Mouse (Mus musculus) spleen, embryonic (tissue): Measurements from ENCODE around the gene Gm21671.
"Not testable (repeated sequence)": the region's sequence is repeated elsewhere in the genome, so short reads cannot be mapped to it uniquely, and the experiment has no call there.

Source experiments
- CTCF ChIA-PET: fragments of 350-600 bp; sonication (Branson Sonifier 250); formaldehyde crosslinking; loops from one replicate; lab custom pipeline; 2022; lab: Charles Lee

The Gm21671 gene

DNA sequence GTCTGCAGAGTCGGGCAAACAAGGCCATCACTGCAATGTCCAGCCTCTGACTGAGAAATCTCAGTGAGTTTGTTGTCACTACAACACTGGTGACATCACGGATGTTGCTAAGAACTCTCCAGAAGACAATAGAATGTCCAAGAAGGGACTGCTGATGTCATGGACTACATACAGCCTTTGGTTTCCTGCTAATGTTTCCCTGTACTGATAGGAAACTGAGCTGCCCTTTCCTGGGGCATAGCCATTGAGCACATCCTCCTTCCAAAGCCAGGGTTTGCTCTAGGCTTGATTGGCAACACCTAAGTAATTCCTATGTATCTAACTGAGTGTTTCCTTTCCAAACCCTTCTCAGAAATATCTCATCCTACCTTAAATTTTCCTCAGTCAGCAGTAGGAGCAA, at the start of gene Gm21671:
Gene Gm21671, minus strand, starts transcription at position 101 of the 400 bp plus-strand sequence.
- CTCF ChIA-PET, result not testable (repeated sequence)

DNA sequence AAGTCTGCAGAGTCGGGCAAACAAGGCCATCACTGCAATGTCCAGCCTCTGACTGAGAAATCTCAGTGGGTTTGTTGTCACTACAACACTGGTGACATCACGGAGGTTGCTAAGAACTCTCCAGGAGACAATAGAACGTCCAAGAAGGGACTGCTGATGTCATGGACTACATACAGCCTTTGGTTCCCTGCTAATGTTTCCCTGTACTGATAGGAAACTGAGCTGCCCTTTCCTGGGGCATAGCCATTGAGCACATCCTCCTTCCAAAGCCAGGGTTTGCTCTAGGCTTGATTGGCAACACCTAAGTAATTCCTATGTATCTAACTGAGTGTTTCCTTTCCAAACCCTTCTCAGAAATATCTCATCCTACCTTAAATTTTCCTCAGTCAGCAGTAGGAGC, 34.3 kb upstream of the Gm21671 start, which contains the start of gene Gm21698:
Gene Gm21698, minus strand, starts transcription at position 101 of the 400 bp plus-strand sequence.
- CTCF ChIA-PET, result not testable (repeated sequence)

GRCm38 (mm10) chr5:25972563-25972962, 18.3 kb upstream of the Gm21671 start, which contains the start of gene Gm21680:
Gm21680 (minus strand) TSS chr5:25972663.
- CTCF ChIA-PET, result not testable (repeated sequence)

GRCm38 (mm10) chr5:25957050-25957449, 2.8 kb upstream of the Gm21671 start:
- CTCF ChIA-PET, result not testable (repeated sequence)

DNA sequence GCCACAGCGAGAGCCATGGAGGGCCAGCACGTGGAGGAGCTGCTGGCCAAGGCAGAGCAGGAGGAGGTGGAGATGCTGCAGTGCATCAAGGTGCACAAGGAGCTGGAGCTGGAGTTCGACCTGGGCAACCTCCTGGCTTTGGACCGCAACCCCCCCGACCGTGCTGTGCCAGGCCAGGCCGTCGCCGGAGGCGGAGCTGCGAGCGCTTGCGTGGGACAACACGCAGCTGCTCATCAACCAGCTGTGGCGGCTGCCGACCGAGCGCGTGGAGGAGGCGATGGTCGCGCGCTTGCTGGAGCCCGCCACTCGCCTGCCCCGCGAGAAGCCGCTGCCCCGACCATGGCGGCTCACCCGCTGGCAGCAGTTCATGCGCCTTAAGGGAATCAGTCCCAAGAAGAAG, 2.4 kb upstream of the Gm21671 start:
- CTCF ChIA-PET, result not testable (repeated sequence)

DNA sequence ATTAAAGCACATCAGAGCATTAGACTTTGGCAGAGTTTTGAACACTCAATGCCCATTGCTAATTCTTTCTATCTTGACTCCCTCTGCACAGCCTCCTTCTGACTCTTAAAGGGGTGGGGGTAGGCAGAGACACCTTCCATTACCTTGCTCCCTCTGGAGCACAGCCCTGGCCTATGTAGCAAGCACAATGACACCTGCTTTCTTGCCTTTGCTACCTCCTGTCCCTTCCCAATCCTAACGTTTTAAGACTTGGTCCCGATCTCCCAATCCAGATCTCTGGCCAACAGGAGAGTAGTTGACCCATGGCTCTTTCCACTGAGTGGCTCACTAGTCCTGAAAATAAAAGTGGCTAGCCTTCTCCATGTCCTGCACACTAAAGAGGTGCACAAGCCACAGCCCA, 8.8 kb downstream of the Gm21671 start:
- CTCF ChIA-PET, result not testable (repeated sequence)

- CTCF ChIA-PET, result not testable (repeated sequence)
Observed at GRCm38 (mm10) chr5:25942281-25942680, 11.9 kb downstream of the Gm21671 start, which contains the start of gene Gm21663. Gm21663 (minus strand) TSS chr5:25942381.
